Mouse (Mus musculus): ENCODE measurements around the gene Tssk6.
A peak's percentile ranks its signal among the peaks of the same experiment; 100 is the strongest.
"Not testable (repeated sequence)": the region's sequence is repeated elsewhere in the genome, so short reads cannot be mapped to it uniquely, and the experiment has no call there.

Tssk6 gene

GRCm38 (mm10) chr8:69919876-69920662, 18.1 kb downstream of the Tssk6 start:
- peak in 1 of 2 experiments; percentile 22 for DNase-seq

- no peak for DNase-seq
These were observed 19.2 kb downstream of the Tssk6 start for GRCm38 (mm10) chr8:69921141-69921540.

- DNase-seq = no peak
These were observed 22.0 kb downstream of the Tssk6 start for GRCm38 (mm10) chr8:69923986-69924385.

GRCm38 (mm10) chr8:69926901-69927300, 24.9 kb downstream of the Tssk6 start:
- DNase-seq = no peak

GRCm38 (mm10) chr8:69933811-69934210, 31.8 kb downstream of the Tssk6 start:
- DNase-seq = no peak

GRCm38 (mm10) chr8:69934582-69934981, 32.6 kb downstream of the Tssk6 start:
- DNase-seq = no peak

GRCm38 (mm10) chr8:69935431-69935830, 33.4 kb downstream of the Tssk6 start:
- no peak for DNase-seq

GRCm38 (mm10) chr8:69936050-69936794, 34.2 kb downstream of the Tssk6 start:
- DNase-seq = no peak

- DNase-seq = no peak
These were observed 35.5 kb downstream of the Tssk6 start for GRCm38 (mm10) chr8:69937466-69937865.

GRCm38 (mm10) chr8:69938245-69938982, 36.4 kb downstream of the Tssk6 start:
- DNase-seq = no peak

- no peak for DNase-seq
These were observed 37.6 kb downstream of the Tssk6 start for GRCm38 (mm10) chr8:69939633-69940032.

- DNase-seq = no peak
These were observed 38.4 kb downstream of the Tssk6 start for GRCm38 (mm10) chr8:69940386-69940785.

- DNase-seq = not testable (repeated sequence)
These were observed 40.5 kb downstream of the Tssk6 start for GRCm38 (mm10) chr8:69942495-69942894.

GRCm38 (mm10) chr8:69950300-69950699, 48.3 kb downstream of the Tssk6 start:
- no peak for DNase-seq

Data from cerebellum, postnatal 36 days (tissue).